Mouse (Mus musculus) retina, embryonic 14.5 days (tissue): ENCODE measurements around the gene Hs1bp3.

ENCODE experiments used
- DNase-seq: peaks from one replicate; pipeline ENCODE4 v3.0.0-alpha.2; 2015; ENCODE audit warnings: low spot score

The Hs1bp3 gene

DNA sequence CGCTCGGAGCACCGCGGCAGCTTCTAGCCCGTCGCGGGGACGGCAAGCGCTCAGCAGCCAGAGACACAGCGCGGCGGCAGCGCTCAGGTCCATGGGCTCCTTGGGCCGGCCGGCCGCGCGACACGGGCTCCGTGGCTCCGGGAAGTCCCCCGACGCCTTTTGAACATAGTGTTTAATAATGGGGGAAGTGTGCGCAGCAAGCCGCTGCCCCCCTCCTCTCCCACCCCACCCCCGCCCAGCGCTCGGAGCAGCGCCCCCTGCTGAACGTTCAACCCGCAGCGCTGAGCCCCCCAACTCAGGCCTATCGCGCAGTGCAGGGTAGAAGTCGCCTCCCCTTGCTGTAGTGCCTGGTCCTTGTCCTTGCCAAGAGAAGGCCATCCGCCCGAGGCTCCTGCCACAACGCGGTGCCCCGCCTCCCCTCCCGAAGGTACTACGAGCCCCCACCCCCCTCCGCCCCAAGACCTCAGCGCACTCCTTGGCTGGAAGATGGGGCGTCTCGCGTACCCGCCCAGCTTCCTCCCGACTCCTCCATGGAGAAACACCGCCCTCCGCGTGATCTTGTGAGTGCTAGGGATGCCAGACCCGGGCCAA lies 11.3 kb upstream of the Hs1bp3 start, which contains the start of gene Gdf7:
Gene Gdf7 (minus strand): TSS at position 114 of the 591 bp plus-strand sequence.
- DNase-seq = no peak

DNA sequence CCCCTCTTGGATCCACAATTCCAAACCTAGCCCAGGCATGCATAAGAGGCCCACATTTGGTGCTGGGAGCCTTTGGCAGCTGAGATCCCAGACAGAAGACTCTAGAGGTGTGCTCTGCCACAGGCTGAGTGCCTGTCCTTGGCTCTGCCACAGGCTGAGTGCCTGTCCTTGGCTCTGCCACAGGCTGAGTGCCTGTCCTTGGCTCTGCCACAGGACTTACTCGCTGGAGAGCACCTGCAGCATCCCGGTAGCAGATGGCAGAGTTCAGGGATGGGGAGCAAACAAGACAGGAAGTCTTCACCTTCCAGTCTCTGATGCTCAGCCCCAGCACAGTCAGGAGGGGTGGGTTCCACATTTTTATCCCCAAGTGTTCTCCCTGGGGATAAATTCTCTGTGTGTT lies 8.0 kb upstream of the Hs1bp3 start:
- DNase-seq = no peak

DNA sequence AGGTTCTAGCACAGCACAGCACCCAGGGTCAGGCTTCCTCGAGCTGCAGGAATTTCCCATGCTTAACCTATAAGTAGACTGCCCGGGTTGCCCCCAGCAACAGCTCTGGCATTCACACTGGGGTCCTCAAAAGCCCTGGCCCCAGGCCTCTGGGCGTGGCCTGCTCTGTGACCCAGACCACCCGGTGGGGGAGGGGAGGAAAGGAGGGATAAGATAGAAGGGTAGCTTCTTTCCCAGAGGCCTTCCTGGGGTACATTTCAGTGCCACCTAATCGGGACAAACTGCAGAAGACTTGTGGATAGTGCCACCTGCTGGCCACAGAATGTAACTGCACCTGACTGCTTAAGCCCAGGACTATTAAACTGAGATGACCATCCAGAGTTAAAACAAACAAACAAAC lies 6.8 kb upstream of the Hs1bp3 start:
- DNase-seq = peak; percentile 87

DNA sequence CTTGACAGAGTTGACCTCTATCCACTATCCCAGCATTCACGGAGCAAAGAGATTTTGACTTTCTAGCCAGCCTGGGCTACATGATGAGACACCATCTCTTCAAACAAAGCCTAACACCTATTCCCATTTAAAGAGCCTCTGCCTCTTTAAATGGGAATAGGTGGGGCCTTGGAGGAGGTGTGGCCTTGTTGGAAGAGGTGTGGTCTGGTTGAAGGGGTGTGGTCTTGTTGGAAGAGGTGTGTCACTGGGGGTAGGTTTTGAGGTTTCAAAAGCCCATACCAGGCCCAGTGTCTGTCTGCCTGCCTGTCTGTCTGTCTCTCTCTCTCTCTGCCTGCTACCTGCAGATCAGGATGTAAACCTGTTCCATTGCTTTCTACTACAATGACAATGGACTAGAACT lies 6.3 kb upstream of the Hs1bp3 start:
- no peak for DNase-seq

DNA sequence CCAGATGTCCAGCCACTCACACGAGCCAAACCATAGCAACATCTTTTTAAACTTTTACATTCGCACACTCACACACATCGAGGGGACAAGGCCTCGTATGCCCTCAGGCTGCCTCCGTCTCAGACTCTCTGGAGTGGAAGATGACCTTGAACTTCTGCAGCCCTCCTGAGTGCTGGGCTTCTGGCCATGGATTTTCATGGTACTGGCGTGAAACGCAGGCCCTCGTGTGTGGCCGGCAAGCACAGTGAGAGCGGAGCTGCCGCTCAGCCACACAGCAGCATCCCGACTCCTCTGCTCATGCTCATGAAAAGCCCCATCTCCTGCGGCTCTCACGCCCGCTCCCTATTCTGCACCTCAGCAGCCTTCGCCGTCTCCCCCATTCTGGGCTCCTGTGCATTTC lies 2.2 kb upstream of the Hs1bp3 start:
- DNase-seq = no peak

DNA sequence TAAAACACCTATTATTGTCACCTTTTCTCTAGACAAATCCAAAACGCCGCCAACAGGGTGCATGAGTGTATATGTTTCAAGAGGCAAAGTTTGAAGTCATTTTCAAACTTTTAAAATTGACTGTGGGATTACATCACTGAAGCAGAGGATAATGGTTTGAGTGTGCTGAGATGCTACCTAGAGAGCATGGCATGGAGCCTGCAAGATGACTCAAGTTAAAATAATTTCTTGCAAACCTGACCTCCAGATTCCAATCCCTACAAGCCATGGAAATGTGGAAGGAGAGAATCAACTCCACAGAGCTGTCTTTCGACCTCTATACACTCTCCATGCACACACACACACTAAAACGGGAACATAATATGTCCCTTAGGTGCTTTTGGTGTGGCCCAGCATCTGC lies 966 bp upstream of the Hs1bp3 start:
- DNase-seq = no peak

DNA sequence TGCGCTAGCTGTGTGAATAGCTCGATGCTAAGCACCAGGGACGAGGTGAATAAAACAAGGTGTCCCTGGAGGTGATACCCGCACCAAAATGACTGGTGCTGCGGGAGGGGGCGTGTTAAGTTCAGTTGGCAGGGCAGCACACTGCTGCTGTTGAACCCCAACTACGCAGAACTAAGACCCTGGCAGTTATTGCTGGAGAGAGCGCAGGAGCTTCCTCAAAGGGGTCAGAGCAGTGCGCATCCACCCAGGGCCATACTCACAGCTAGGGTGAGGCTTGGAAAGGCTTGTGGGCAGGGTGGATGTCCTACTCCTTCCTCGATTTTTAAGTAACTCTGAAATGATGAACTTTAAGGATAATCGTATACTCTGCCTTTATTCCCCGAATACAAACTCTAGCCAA lies 541 bp downstream of the Hs1bp3 start:
- DNase-seq = no peak

DNA sequence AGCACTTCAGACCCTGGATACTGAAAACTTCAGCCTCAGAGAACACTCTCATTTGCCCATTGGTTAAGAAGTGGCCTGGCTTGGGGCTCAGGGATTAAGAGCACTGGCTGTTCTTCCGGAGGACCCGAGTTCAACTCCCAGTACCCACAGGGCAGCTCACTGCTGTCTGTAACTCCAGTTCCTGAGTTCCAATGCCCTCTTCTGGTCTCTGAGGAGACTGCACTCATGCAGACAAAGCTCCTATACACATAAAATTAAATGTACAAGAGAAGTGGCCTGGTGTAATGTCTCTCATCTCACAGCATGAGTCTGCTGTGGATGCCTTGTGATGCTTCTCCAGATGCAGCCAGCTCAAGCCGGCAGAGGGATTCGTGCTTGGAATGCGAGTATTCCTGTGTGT lies 3.3 kb downstream of the Hs1bp3 start:
- no peak for DNase-seq

DNA sequence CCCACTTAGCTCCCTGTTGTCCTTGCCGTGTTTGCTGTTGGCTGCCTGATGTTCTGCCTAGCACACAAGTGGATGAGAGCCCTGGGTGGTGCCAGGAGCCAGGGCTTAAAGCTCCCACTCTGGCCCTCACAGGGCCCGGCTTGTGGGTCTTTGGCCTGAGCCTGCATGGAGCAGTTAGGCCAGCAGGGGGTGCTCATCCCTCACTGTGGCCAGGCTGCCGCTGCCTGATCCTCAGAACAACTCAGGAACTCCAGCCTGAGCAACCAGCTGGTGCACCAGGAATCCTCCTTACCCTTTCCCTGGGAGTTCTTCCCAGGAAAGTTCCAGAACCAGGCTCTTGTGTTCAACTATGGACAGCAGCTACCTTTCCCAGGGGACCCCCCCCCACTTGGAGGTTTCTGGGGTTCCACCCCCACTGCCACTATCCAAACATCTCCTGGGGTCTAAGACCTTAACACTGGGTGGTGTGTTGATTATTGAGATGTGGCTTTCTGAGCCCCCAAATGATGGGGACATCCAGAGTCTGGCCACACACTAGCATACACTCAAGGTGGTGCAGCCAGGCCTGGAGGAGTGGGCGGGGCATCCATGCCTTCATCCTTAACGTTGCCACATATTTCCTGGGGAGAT lies 7.0 kb downstream of the Hs1bp3 start:
- peak; percentile 86 for DNase-seq

DNA sequence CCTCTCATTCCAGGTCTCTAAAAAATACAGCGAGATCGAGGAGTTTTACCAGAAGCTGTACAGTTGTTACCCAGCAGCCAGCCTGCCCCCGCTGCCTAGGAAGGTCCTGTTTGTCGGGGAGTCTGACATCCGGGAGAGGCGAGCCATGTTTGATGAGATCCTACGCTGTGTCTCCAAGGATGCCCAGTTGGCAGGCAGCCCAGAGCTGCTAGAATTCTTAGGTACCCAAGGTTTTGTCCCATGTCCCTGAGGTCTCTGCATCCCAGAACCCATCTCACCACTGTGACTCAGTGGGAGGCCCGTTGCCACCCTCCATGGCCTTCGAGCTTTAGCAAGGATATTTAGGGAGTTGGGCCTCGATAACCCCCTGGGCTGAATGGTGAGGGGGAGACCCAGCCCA lies 8.3 kb downstream of the Hs1bp3 start:
- DNase-seq = no peak

DNA sequence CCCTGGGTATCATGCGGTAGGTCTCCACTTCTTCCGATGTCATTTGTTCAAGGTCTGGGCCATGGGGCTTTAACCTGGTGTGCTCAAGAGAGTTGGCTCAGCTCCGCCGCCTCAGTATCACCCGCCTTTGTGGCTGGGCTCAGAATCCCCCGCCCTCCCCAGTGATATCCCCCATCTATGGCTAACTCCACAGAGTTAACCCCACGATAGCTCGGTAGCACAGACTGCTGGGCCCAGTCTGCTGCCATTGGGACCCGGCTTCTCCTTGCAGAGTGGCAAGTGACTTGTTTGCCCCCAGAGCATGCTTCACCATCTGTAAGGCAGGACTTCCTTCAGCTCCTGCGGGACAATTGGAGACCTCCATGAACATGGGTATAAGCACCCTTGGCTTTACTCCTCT lies 10.9 kb downstream of the Hs1bp3 start:
- DNase-seq = no peak

DNA sequence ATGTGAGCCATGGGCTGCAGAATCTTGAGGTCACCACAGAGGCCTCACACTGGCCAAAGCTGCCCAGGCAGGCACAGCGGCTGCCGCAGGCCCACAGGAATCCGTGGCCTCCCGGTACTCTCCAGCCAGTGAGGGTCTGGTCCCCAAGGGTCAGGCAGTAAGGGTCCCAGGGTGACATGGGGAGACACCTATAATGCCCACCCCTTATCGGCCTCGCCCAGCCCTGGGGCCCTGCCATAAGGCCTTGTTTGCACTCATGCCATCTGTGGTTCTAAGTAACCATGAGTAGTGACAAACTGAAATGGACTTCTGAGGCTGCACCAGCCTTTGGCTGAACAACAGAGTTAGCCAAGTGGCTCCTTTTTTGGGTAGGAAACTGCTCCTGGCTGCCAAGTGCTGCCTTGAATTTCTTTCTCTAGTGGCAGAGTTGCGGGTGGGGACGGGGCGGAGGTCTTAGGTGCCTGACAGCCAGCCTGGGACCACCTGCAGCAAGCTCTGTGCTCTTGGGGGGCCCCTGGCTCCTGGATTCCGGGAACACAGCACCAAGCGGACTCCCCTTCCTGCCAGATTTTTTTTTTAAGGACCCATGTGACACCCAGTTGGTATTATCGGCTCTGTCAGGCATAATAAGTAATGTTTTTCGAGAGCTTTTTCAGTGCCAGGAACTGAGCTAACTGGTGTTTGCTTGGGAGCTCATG lies 12.2 kb downstream of the Hs1bp3 start:
- no peak for DNase-seq

DNA sequence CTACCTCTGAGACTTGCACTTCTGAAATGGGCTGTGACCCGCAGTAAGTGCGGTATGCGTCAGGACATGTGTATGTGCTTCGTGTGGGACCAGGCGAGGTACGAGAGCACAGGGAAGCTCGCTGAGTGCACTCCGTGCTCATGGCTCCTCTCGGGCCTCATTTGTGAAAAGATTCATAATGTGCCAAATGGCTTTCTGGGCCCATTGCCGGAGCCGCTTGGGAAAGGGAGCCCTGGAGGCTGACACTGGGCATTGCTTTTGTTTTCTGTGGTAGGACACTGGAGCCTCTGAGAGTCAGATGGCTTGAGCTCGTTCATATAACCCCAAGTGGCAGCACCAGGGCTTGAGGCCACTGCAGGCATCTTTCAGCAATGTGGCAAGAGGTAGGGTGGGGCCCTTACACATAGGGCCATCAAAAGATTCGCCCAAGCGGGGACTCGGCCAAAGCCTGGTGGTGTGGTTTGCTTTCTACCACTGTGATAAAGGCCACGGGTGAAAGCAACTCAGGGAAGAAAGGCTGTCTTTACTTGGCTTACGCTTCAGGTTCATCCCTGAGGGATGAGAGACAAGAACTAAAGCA lies 12.8 kb downstream of the Hs1bp3 start:
- no peak for DNase-seq

DNA sequence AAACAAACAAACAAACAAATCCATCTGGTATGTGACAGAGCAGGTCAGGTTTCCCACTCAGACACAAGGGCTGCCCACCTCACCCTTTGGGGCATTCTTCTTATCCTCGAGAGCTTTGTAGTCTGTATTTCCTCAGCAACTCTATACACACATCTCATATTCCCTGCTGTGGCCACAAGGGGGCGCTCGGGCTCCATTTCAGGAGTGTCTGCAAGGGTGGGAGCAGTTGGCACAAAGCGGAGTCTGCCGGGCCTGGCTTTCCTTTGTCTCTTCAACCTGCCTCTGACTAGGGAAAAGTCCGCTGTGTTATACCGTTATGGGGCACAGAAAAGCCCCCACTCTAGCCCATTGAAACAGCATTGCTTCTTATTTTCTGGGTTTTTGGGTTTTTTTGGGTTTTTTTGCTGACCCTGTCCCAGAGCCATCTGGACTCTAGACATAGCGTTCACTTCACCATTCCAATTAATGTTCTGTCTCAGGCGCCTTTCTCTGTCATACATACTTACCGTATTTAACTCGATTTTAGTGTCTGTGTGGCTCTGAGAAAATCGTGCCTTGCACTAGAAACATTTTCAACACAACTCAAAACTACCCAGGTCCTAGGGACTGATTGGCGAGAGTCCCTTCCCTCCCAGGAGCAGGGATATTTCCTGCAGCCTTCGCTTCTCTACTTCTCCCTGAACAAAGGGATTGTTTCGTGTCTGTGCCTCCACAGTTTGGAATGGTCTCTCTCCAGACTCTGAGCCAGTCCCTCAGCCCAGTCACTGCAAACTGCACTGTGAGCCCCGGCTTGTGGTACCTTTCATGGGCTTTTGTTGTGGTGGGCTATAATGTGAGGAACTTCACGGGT lies 13.8 kb downstream of the Hs1bp3 start:
- peak; percentile 95 for DNase-seq

DNA sequence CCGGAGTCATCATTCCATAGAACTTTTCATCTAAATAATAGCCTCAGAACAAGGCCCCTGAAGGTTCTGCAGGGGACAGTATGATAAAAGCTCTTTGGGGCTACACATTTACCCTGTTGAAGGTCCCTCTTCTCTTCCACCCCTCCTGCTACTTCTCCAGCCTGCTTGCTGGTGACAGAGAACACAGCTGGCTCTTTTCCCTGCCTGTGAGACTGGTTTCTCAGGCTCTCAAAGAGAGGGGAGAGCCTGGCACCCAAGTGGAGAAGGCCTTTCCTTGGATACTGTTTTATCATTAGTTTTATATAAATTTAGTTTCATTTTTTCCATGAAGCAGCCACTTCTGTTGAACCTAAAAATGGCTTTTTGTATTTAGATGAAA lies 14.4 kb downstream of the Hs1bp3 start:
- no peak for DNase-seq

DNA sequence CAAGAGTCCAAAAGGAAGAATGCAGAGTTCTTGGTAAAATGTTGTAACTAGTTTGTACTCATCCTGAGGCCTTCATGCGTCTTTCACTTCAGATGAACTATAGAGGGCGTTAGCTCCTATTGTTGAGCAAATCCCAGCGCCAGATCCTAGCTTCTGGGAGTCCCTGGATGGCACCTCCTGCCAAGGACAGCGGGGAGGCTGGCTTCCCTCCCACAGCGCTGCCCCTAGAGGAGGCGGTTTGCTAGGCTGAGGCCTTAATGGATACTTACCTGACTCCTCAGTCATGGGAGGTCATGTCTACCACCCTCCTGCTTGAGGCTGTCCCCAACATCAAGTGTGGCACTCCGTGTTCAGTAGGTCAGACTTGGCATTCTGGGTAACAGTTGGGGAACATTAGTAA lies 16.0 kb downstream of the Hs1bp3 start:
- DNase-seq = no peak

DNA sequence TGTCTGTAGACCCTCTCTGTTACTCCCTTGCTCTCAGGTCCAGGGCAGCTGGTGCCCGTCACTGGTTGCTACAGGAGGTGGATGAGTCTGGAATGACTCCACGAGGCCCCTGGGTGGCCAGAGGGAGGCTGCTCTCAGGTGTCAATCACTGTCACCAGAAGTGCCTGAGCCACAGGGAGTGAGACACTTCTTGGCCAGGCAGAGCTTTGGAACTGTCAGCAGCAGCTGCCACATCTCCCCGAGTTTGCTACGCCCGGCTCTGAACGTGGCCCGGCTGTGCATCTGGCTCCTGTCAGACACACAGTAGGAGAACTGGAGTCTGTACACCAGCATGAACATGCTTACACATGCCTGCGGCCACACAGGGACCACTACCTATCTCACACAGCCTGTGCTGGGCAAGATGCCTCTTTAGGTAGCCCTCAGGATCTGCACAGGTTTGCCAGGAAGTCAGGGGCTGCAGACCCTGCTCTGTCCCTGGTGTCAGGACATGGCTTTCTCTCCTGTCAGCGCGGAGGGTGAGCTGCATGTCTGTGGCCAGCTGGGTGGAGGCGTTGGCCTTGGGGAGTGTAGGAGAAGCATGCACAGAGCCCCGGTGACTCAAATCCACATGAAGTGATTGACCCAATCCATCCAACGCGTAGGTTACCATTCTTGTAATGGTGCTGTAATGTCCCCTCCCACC lies 18.4 kb downstream of the Hs1bp3 start:
- DNase-seq = no peak

DNA sequence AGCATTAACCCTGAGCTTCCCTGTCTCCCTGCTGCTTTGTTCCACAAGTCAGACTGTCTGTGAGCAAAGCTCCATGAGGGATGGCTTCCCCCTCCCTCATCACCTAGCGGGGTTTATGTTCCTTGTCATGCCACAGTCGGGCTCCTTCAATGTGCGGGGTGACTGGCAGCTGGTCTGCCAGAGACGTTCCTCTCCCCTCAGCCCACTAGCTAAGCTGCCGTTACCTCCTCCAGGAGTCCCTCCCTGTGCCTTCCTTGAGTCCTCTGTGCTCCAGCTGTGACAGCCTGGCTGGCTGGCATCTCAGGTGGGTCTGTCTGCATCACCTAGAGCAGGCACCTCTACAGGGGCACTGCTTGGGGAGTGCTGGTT lies 18.9 kb downstream of the Hs1bp3 start:
- DNase-seq = no peak

DNA sequence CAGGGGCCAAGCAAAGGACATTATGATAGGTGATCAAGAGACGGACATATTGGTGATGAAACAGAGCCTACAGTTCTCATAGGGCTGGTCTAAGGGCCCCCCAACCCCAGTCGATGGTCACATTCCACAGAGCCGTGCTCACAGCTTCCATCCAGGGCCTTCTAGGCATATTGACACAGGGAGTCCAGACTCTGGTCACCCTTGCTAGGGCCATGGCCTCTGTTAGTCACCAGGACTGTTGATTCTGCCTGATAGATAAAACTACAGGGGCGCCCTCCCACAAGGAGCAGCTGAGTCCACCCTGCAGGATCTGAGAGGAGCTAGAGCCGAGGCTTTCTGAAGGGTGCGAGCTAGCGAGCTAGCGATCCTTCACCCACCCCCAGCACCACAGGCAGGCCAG lies 20.4 kb downstream of the Hs1bp3 start:
- no peak for DNase-seq

DNA sequence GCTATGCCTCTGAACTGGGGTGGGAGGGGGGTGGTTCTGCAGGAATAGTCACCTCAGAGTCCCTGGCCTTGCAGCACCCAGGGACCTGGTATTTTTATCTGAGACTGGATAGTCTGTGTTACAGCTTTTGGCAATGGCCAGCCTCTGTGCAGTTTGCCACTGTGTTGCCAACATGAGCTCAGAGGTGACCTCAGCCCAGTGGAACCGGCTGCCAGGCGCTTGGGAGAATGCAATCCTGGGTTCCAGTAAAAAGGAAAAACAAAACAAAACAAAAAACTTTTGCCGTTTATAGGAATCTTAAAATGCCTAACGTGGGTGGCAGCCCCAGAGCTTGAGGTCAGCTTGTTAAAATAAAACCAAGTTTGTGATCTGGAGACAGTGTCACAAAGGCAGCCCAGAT lies 21.0 kb downstream of the Hs1bp3 start:
- DNase-seq = no peak

DNA sequence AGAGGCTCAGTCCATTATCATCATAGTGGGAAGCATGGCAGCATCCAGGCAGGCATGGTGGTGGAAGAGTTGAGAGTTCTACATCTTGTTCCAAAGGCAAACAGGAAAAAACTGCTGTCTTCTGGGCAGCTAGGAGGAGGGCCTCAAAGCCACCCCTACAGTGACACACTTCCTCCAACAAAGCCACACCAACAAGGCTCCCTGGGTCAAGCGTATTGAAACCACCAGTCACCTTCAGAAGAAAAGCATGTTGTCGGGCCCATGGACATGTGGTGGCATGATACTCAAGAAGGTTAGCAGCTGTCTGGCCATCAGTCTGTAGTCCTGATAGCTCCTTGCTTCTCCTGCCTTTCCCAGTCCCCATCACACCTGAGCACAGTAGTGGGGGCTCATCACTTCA lies 22.3 kb downstream of the Hs1bp3 start:
- no peak for DNase-seq
